Comparison of ENCODE assay signal across 7 mouse cellular contexts in the genomic region with DNA sequence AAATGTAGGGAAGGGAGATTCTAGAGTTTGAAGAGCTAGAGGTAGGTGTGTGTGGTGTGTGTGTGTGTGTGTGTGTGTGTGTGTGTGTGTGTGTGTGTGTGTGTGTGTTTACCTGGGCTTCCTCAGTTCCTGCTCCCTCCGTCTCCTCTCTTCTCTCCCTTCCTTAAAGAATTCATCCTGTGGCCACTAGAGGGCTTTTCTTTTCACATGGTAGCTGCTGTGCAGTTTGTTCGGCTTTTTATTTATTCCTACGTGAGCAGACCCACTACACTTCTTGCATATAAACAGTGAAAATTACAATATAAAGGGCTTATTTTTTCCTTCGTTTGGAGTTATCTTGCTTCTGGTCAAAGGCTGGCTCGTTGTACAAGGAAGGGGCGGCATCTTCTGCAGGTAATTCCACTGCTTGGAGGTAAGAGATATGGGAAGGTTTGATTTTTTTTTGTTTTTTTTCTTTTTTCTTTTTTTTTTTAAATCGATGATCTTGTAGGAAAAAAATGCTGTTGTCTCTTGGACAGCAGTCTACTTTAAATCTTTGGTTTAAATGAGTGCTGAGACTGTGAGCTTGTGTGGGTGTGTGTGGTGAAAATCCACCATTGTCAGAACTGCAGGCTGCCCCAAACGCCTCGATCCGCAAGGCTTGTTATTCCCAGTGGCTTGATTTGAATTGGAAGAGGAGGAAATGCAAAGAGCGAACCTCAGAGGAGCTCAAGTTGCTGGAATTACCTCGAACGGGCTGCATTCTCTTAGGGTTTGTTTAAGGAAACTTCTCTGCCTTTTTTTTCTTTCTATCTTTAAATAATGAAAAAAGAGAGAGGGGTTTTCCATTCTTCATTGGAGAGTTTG. TPM values are rescaled to one million over a fixed set of nuclear protein-coding genes. Genes with fewer than 3 reads are reported as not detected.
DNase-seq lines count a peak whose midpoint lies in the region; ATAC-seq and TF ChIP-seq lines count a peak whose summit lies in the region.

TSS of gene Fam196b (plus strand) at position 289 of the 846 bp plus-strand sequence.

- intact Hi-C loops in heart, postnatal 10 days (cut with DNase I): loop anchor here (2.0 kb wide), 1 partner anchor 500 kb away; no protein-coding TSS in a partner anchor

- WGBS in midbrain, embryonic 13.5 days: 1% methylated on average over 12 of the region's 13 CpGs

- H3K9ac ChIP-seq in ES-Bruce4 (ENCODE audit: low read depth, poor library complexity, severe bottlenecking): peak within 1 kb of the TSS; percentile 43; the same call in 1 of the 2 replicates
- peak within 1 kb of the TSS; percentile 61 for H3K9ac ChIP-seq in midbrain, embryonic 13.5 days (replicated peaks)

- TF ChIP-seq POLR2A in ES-Bruce4 (IDR thresholded peaks at IDR 0.05; ENCODE audit: insufficient read depth, low read length): no peak

- no peaks in the 10 kb centered on the region for H3K27me3 ChIP-seq in ES-Bruce4 (ENCODE audit: control insufficient read depth, insufficient read depth, low read length, poor library complexity, severe bottlenecking)
- H3K27me3 ChIP-seq in midbrain, embryonic 13.5 days: peaks cover 51% of the 10 kb centered on the region

- DNase-seq in 416B (ENCODE audit: low read depth): peak; percentile 45
- peak; percentile 86 for DNase-seq in embryo, embryonic 10.5 days (ENCODE audit: low spot score)
- peak; percentile 24 to 41 for DNase-seq in heart, postnatal 10 days
- peak; percentile 13 for DNase-seq in layer of hippocampus, adult 9-11 months
- DNase-seq in testis, postnatal 14 days (ENCODE audit: low spot score): no peak

- TF ChIP-seq CTCF in ES-Bruce4 (IDR thresholded peaks at IDR 0.05; ENCODE audit: low read depth, low read length): no peak

- ATAC-seq in midbrain, embryonic 13.5 days: peak; percentile 70

- peak within 1 kb of the TSS; percentile 58 for H3K4me2 ChIP-seq in midbrain, embryonic 13.5 days (replicated peaks)

- H3K9me3 ChIP-seq in ES-Bruce4 (replicated peaks; ENCODE audit: control insufficient read depth, insufficient read depth, low read length, poor library complexity, severe bottlenecking): no peaks in the 10 kb centered on the region
- H3K9me3 ChIP-seq in midbrain, embryonic 13.5 days: no peaks in the 10 kb centered on the region

- no peaks in the 10 kb centered on the region for H3K36me3 ChIP-seq in ES-Bruce4 (ENCODE audit: control insufficient read depth, insufficient read depth, low read length, poor library complexity, severe bottlenecking)
- H3K36me3 ChIP-seq in midbrain, embryonic 13.5 days: no peaks in the 10 kb centered on the region

- TF ChIP-seq EP300 in ES-Bruce4 (IDR thresholded peaks at IDR 0.05; ENCODE audit: insufficient read depth, low read depth, low read length): 0 out of 2 replicates have a peak, but pooled peaks have one; percentile 33

- peaks cover 2% of the 10 kb centered on the region for H3K4me1 ChIP-seq in ES-Bruce4 (ENCODE audit: control insufficient read depth, insufficient read depth, low read length)
- peaks cover 32% of the 10 kb centered on the region for H3K4me1 ChIP-seq in midbrain, embryonic 13.5 days (replicated peaks)

- no peak within 1 kb of the TSS for H3K4me3 ChIP-seq in ES-Bruce4 (ENCODE audit: low read depth, low read length)
- H3K4me3 ChIP-seq in midbrain, embryonic 13.5 days (replicated peaks): peak within 1 kb of the TSS; percentile 44

- H3K27ac ChIP-seq in ES-Bruce4 (ENCODE audit: insufficient read depth, low read length): peak within 1 kb of the TSS; percentile 52
- peak within 1 kb of the TSS; percentile 64; the same call in 1 of the 2 replicates for H3K27ac ChIP-seq in midbrain, embryonic 13.5 days

RNA-seq across cellular contexts. Expression of gene Fam196b, which starts in this region (rescaled TPM):
- not detected in 2 replicates for polyA plus RNA-seq in ES-Bruce4 (2011; ENCODE audit: insufficient read depth, insufficient read length, low read depth, missing spikeins)
- total RNA-seq in heart, postnatal 10 days (2021): not detected
- 3.2 and 3.4 TPM in 2 replicates for polyA plus RNA-seq in midbrain, embryonic 13.5 days (2015; fragmentation: Nextera tagmentation; extraction: Ambion mirVana)

Comparison
In these comparisons a context has a peak if more than half of its experiments do, and no peak if none do; other contexts are left out.
1. Peak in DNase-seq in heart, postnatal 10 days; RNA of the gene not detected or under 1 TPM.